Comparison of ENCODE assay signal across 15 mouse cellular contexts in genomic region chr6:114428831-114429230, GRCm38 (mm10). TPM values are rescaled to one million over a fixed set of nuclear protein-coding genes. Genes with fewer than 3 reads are reported as not detected.
DNase-seq lines count a peak whose midpoint lies in the region; ATAC-seq lines count a peak whose summit lies in the region.
"Had no signal": no experiment of that assay in that cellular context is flagged by ENCODE, and none has a peak within 500 bp of the region (broad histone marks: within the 10 kb centered on the region; RNA-seq: fewer than 3 reads in every experiment).

No protein-coding gene starts in this region.

- no peaks in the 10 kb centered on the region for H3K36me3 ChIP-seq in hindbrain, embryonic 13.5 days
- H3K36me3 ChIP-seq in hindbrain, embryonic 11.5 days (ENCODE audit: control insufficient read depth, insufficient read depth, low read length), result no peaks in the 10 kb centered on the region
- no peaks in the 10 kb centered on the region for H3K36me3 ChIP-seq in hindbrain, embryonic 16.5 days (ENCODE audit: control insufficient read depth, insufficient read depth, low read length)
- H3K36me3 ChIP-seq in midbrain, embryonic 13.5 days, result no peaks in the 10 kb centered on the region
- H3K36me3 ChIP-seq: embryonic facial prominence, embryonic 12.5 days; heart, embryonic 13.5 days; limb, embryonic 13.5 days; liver, embryonic 15.5 days had no signal

- 0 out of 2 replicates have a peak, but pooled peaks have one; percentile 43 for ATAC-seq in hindbrain, embryonic 13.5 days (ENCODE audit: low FRiP score)
- no peak for ATAC-seq in hindbrain, embryonic 11.5 days (ENCODE audit: low FRiP score)
- ATAC-seq in hindbrain, embryonic 16.5 days, result peak; percentile 34
- no peak for ATAC-seq in midbrain, embryonic 13.5 days

- no peaks in the 10 kb centered on the region for H3K9me3 ChIP-seq in hindbrain, embryonic 13.5 days
- no peaks in the 10 kb centered on the region for H3K9me3 ChIP-seq in hindbrain, embryonic 11.5 days (ENCODE audit: control insufficient read depth, low read length)
- no peaks in the 10 kb centered on the region for H3K9me3 ChIP-seq in hindbrain, embryonic 16.5 days (ENCODE audit: control insufficient read depth, low read length)
- no peaks in the 10 kb centered on the region for H3K9me3 ChIP-seq in midbrain, embryonic 13.5 days
- H3K9me3 ChIP-seq: embryonic facial prominence, embryonic 12.5 days; heart, embryonic 13.5 days; limb, embryonic 13.5 days; liver, embryonic 15.5 days had no signal

- no peaks in the 10 kb centered on the region for H3K27me3 ChIP-seq in hindbrain, embryonic 13.5 days
- H3K27me3 ChIP-seq in hindbrain, embryonic 11.5 days (ENCODE audit: control insufficient read depth, insufficient read depth, low read length), result no peaks in the 10 kb centered on the region
- no peaks in the 10 kb centered on the region for H3K27me3 ChIP-seq in hindbrain, embryonic 16.5 days (replicated peaks; ENCODE audit: control insufficient read depth, insufficient read depth, low read length)
- H3K27me3 ChIP-seq in midbrain, embryonic 13.5 days, result no peaks in the 10 kb centered on the region
- H3K27me3 ChIP-seq: embryonic facial prominence, embryonic 12.5 days; heart, embryonic 13.5 days; limb, embryonic 13.5 days; liver, embryonic 15.5 days had no signal

- DNase-seq in hindbrain, embryonic 11.5 days (ENCODE audit: low spot score), result no peak
- DNase-seq in kidney, adult 8-10 months, result peak; percentile 38 to 39
- DNase-seq in kidney, postnatal 36 days, result peak; percentile 40 to 61
- DNase-seq in ovary, adult 18-20 months (ENCODE audit: low spot score), result no peak
- DNase-seq: cerebellum, adult 18-20 months; heart, postnatal 4 days; right cerebral cortex, postnatal 25 days; thymus, postnatal 4 days had no signal

- H3K9ac ChIP-seq in hindbrain, embryonic 13.5 days, result no peak overlapping the region
- no peak overlapping the region for H3K9ac ChIP-seq in hindbrain, embryonic 11.5 days (ENCODE audit: low read depth, low read length)
- H3K9ac ChIP-seq in hindbrain, embryonic 16.5 days (ENCODE audit: low read depth, low read length), result no peak overlapping the region
- H3K9ac ChIP-seq in midbrain, embryonic 13.5 days (replicated peaks), result no peak overlapping the region
- H3K9ac ChIP-seq: embryonic facial prominence, embryonic 12.5 days; heart, embryonic 13.5 days; limb, embryonic 13.5 days; liver, embryonic 15.5 days had no signal

- no peak overlapping the region for H3K4me3 ChIP-seq in hindbrain, embryonic 13.5 days
- no peak overlapping the region for H3K4me3 ChIP-seq in hindbrain, embryonic 11.5 days (ENCODE audit: low read depth, low read length)
- no peak overlapping the region for H3K4me3 ChIP-seq in hindbrain, embryonic 16.5 days (ENCODE audit: low read length)
- H3K4me3 ChIP-seq in midbrain, embryonic 13.5 days (replicated peaks), result no peak overlapping the region
- H3K4me3 ChIP-seq: embryonic facial prominence, embryonic 12.5 days; heart, embryonic 13.5 days; limb, embryonic 13.5 days; liver, embryonic 15.5 days had no signal

- H3K4me1 ChIP-seq in hindbrain, embryonic 13.5 days (replicated peaks), result peaks cover 23% of the 10 kb centered on the region
- no peaks in the 10 kb centered on the region for H3K4me1 ChIP-seq in hindbrain, embryonic 11.5 days (replicated peaks; ENCODE audit: control insufficient read depth, insufficient read depth, low read length)
- peaks cover 3% of the 10 kb centered on the region; the same call in 1 of the 2 replicates for H3K4me1 ChIP-seq in hindbrain, embryonic 16.5 days (ENCODE audit: control insufficient read depth, insufficient read depth, low read depth, low read length)
- H3K4me1 ChIP-seq in midbrain, embryonic 13.5 days (replicated peaks), result peaks cover 11% of the 10 kb centered on the region
- H3K4me1 ChIP-seq: liver, embryonic 15.5 days had no signal

- WGBS in hindbrain, embryonic 13.5 days, result 50% methylated on average over 16 of the region's 16 CpGs
- 62% methylated on average over 16 of the region's 16 CpGs for WGBS in hindbrain, embryonic 11.5 days
- 47% methylated on average over 16 of the region's 16 CpGs for WGBS in hindbrain, embryonic 16.5 days
- 74% methylated on average over 16 of the region's 16 CpGs for WGBS in midbrain, embryonic 13.5 days

- H3K27ac ChIP-seq in hindbrain, embryonic 13.5 days, result no peak overlapping the region
- no peak overlapping the region for H3K27ac ChIP-seq in hindbrain, embryonic 11.5 days (ENCODE audit: low read depth, low read length)
- H3K27ac ChIP-seq in hindbrain, embryonic 16.5 days (ENCODE audit: low read depth, low read length), result no peak overlapping the region
- no peak overlapping the region for H3K27ac ChIP-seq in midbrain, embryonic 13.5 days
- H3K27ac ChIP-seq: embryonic facial prominence, embryonic 12.5 days; heart, embryonic 13.5 days; limb, embryonic 13.5 days; liver, embryonic 15.5 days had no signal

- H3K4me2 ChIP-seq in hindbrain, embryonic 13.5 days, result no peak overlapping the region
- no peak overlapping the region for H3K4me2 ChIP-seq in hindbrain, embryonic 11.5 days (replicated peaks; ENCODE audit: low read depth, low read length)
- H3K4me2 ChIP-seq in hindbrain, embryonic 16.5 days (ENCODE audit: low read length), result no peak overlapping the region
- no peak overlapping the region for H3K4me2 ChIP-seq in midbrain, embryonic 13.5 days (replicated peaks)
- H3K4me2 ChIP-seq: embryonic facial prominence, embryonic 12.5 days; heart, embryonic 13.5 days; limb, embryonic 13.5 days; liver, embryonic 15.5 days had no signal

RNA-seq across cellular contexts. Expression of gene Hrh1, which starts 31.1 kb away (rescaled TPM):
- 0.47 and 0.73 TPM in 2 replicates for polyA plus RNA-seq in hindbrain, embryonic 13.5 days (2015; fragmentation: Nextera tagmentation; extraction: Ambion mirVana)
- polyA plus RNA-seq in hindbrain, embryonic 11.5 days (2014; fragmentation: Nextera tagmentation; extraction: Ambion mirVana), result 0.08 and 0.35 TPM in 2 replicates
- polyA plus RNA-seq in hindbrain, embryonic 16.5 days (2015; fragmentation: Nextera tagmentation; extraction: Ambion mirVana), result 1.5 and 1.9 TPM in 2 replicates
- 0.35 and 0.52 TPM in 2 replicates for polyA plus RNA-seq in midbrain, embryonic 13.5 days (2015; fragmentation: Nextera tagmentation; extraction: Ambion mirVana)
- polyA plus RNA-seq: heart, embryonic 13.5 days had no signal

Comparison
In these comparisons a context has a peak if more than half of its experiments do, and no peak if none do; other contexts are left out.
1. ATAC-seq: peak in hindbrain, embryonic 13.5 days (single experiment) and hindbrain, embryonic 16.5 days (single experiment); none in hindbrain, embryonic 11.5 days (single experiment) and midbrain, embryonic 13.5 days (single experiment).
2. DNase-seq: peak in kidney, adult 8-10 months (2 of 2) and kidney, postnatal 36 days (2 of 2); none in hindbrain, embryonic 11.5 days (single experiment) and ovary, adult 18-20 months (single experiment).